Mouse (Mus musculus) liver, postnatal 0 days (tissue): ENCODE data around the gene Klk1b24.

Experiments used
- CTCF ChIP-seq: sonication (generic); IDR thresholded peaks from 2 replicates; pipeline ENCODE4 v1.5.1; 2016; ENCODE audit warnings: antibody characterized with exemption, low read depth
- EP300 ChIP-seq: IDR thresholded peaks from 2 replicates; pipeline ENCODE4 v1.6.1; 2016; ENCODE audit warnings: antibody characterized with exemption, low read depth, mild to moderate bottlenecking

DNA sequence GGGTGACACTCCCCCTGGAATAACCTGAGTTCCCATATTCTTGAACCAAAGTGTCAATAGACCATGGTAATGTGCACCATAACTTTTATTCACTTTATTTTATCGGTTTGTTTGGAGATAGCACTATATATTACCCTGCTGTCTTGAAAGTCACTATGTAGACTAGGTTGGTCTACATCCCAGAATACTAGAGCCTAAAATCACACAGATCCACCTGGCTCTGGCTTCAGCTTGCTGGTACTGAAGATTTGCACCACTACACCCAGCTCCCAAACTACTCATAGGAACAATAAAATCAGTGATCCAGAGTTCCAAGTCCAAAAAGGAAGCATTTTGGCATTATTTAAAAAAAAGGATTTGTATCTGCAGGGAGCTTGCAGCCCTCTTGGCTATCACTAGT, 27.6 kb downstream of the Klk1b24 start, which contains the start of gene Klk1b5:
- TF ChIP-seq CTCF (no peak), EP300 (no peak)
